Mouse (Mus musculus) megakaryocyte, embryonic 14.5 days (primary cell): ENCODE measurements around the gene Tma16.

Experiments
- FLI1 ChIP-seq: IDR thresholded peaks from 2 replicates; pipeline ENCODE4 v1.6.1; 2012; ENCODE audit warnings: low read length, inconsistent platforms, mixed read lengths
- GATA1 ChIP-seq: IDR thresholded peaks from 3 replicates; pipeline ENCODE4 v1.6.1; 2012; ENCODE audit warnings: mixed read lengths, low read length, inconsistent platforms, borderline replicate concordance

- TF ChIP-seq GATA1 (no peak), FLI1 (no peak)
Observed at GRCm38 (mm10) chr8:66450691-66451090, 35.6 kb downstream of the Tma16 start.
